Mouse (Mus musculus): Measurements from ENCODE around the gene Zfp277.

Zfp277 gene

GRCm38 (mm10) chr12:40445648-40446449 is at the start of gene Zfp277, which contains the start of gene Dock4:
Gene Zfp277 (minus strand): TSS chr12:40445902.
Gene Dock4 (plus strand): TSS chr12:40445952.
- DNase-seq: peak; percentile 97

DNA sequence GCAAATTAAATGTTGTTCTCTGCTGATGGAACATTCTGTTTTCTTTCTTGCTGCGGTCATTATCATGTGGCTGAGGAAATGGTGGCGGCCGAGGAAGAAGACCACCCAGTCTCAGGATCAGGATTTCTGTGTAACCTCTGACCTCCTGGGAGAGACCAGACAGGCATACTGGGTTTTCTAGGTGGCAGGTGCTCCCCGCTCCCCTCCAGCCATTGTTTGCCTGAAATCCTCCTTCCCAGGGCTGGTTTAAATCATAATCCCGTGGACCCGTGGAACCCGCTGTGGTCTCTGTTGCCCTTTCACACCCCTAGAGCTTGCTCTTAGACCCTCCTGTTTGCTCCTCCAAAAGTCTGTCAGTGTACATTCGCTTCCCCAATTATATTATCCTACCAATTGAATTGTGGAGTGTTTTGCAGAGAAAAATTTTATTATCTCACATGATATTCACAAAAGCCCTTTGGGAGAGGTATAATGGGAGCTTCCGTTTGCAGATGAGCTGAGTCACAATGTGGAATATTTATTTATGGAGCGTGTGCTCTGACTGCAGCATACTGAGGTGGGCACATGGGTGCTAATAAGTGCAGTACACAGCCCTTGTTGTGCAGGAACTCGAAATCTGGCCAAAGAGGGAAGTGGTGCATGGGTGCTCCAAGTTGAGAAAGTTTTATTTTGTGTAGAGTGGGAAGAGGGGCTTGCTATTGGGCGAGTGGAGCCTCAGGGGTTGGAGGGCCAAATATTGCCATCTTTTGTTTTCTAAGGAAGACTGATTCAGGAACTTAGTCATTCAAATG is 40.5 kb upstream of the Zfp277 start:
- no peak for DNase-seq

DNA sequence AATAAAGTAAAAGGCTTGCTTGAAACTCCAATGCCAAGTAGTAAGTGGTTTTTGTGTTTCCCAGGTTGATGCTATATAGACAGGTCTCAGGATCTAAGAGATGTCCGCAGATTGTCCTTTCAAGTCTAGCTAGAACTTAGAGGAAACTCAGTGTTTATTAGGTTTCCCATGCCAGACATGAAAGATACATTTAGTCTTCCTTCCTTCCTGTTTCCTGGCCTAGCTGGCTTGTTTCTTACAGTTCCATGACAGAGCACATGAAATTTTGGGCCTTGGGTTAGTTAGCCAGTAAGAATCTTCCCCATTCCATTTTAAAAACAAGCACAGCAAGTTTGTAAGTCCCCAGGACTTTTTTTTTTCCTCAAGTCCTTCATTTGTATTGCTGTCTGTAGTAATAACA is 39.5 kb upstream of the Zfp277 start:
- no peak for DNase-seq

- no peak for DNase-seq
Observed at GRCm38 (mm10) chr12:40484224-40484623, 38.5 kb upstream of the Zfp277 start.

- DNase-seq: no peak
Observed at GRCm38 (mm10) chr12:40477621-40478452, 32.1 kb upstream of the Zfp277 start.

DNA sequence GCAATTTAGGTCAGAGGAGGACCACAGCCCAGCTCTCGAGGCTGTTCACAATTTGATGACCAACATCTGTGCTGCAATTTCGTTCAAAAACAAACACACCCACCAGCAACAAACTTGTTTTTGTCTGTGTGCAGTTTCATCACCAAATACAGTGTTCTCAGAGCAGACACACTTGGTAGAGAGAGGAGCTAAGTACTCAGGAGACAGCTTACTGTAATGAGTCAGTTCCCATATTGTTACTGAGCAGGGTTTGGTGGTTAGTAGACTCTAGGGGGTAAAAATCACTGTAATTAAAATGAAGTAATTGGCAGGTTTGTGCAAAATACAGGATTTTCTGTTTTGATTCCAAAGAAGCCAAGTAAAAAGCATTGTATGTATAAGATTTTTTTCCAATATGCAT is 28.0 kb upstream of the Zfp277 start:
- no peak for DNase-seq

DNA sequence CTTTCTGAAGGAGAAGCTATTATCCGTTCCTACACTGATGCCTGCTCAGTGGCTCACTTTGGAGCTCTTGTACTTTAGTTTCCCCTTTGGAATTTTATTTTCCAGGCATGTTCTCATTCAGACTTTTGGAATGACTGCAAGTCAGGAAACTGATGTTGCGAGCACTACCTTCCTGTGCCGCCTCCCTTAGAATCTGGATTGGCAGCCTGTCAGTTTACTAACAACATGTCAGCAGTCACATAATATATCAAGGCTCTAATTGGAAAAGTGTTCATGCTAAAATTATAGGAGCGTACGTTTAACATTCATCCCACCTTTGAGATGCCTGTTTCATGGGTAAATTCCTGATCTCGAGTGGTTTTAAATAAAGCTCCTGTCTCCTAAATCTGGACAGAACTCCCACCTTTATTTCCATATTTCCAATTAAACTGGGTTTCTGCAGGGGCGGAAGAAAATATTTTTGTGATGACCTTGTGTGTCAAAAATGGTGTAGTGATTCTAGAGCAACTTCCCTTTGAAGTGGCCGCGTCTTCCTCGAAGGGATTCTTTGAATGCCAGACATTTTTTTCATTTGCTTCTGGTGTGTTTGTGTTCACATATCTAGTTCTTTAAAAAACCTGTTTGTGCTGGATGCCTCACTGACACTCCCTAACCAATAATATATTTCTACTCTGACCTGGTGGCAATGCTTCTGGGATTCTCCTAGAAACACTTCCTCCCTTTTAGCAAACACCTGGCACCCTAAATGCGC is 26.1 kb upstream of the Zfp277 start:
- no peak for DNase-seq

DNA sequence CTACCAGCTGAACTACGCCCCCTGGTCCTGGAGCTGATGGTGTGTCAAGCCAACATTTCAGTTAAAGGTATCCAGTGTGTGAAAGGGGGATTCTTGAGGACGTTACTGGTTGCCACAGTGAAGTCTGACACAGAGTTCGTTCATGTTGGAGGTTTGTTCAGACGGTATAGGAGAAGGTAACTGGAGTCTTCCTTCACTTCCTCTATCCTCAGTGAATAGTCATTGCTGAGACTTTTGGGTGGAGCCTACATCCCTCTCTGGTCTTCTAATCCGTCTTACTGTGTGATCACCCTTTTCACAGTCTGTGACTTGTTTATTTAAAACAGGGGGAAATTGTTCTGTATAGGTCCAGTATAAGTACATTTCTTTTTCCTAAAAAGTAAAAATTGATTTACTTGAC is 23.3 kb upstream of the Zfp277 start:
- no peak for DNase-seq

DNA sequence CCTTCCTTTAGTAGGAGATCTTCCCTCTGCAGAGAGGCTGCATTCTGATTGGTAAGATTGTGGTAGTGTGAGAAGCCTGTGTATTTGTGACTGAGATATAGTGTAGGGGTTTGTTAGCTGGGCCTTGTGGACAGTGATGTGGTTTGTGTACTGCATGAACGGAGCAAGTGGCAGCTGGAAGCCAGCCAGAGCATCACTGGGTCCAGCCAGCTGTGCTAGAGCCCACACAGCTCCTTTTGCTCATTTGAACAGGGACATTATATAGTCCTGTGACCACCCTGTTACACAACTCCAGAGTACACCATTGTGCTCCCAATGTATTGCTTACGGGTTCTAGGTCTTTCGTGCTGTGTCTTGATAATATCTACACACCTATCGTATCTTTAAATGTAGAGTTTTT is 22.5 kb upstream of the Zfp277 start:
- no peak for DNase-seq

GRCm38 (mm10) chr12:40464282-40464681 is 18.6 kb upstream of the Zfp277 start:
- no peak for DNase-seq

- DNase-seq: no peak
Observed at GRCm38 (mm10) chr12:40463828-40464227, 18.1 kb upstream of the Zfp277 start.

GRCm38 (mm10) chr12:40462693-40463235 is 17.1 kb upstream of the Zfp277 start:
- DNase-seq: no peak

- no peak for DNase-seq
Observed at GRCm38 (mm10) chr12:40459673-40460265, 14.1 kb upstream of the Zfp277 start.

- no peak for DNase-seq
Observed at GRCm38 (mm10) chr12:40458977-40459376, 13.3 kb upstream of the Zfp277 start.

DNA sequence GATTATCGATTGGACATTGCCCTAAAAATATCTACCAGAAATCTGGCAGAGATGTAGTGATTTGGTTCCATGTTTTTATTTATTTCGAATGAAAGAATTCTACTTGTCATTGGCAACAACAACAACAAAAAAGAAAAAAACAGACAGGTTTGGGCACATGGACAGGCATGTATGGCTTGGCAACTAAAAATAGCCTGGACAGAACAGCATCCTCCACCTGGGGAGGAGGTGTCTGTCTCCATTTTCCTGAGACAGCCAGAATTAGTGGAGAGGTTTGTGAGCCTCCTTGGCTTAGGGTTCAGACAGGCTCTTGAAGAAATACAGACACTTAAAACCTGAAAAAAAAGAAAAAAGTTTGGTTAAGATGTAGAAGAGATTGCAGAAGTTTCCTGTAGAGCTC is 10.8 kb upstream of the Zfp277 start:
- no peak for DNase-seq

- no peak for DNase-seq
Observed at GRCm38 (mm10) chr12:40449119-40449795, 3.6 kb upstream of the Zfp277 start.

DNA sequence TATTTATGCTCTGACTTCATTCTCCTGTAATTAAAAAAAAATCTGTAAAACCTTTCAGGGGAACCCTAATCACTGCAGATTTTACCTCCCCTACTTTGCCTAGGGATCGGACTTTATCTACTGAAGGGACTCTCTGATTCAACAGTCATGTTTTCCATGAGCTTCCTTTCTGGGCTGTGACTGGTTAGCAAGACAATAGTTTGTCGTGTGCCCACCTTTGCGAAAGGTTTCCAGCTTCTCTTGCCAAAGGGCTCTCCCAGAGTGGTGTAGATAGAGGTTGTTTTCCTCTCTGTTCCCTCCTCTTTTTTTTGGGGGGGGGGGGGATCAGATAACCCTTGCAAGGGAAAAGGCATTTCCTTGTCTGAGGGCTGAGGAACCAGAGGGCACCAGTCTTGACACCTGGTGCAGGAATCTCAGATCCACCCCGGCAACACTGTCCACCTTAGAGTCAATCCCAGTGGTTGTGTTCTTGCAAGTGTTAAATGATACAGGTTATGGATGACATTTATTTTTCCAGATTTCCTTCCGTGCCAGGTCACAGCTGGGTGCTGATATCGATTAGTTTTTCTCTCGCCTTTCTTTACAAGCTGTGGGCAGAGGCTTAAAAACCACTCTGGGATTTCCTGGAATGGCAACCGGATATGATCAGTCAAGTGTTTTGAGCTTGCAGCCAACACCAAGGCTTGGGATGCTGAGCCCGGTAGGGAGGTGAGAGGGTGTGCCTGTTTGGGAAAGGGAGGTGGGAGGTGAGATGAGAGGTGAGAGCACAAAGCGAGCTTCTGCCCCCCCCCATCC is 2.1 kb upstream of the Zfp277 start:
- DNase-seq: no peak

DNA sequence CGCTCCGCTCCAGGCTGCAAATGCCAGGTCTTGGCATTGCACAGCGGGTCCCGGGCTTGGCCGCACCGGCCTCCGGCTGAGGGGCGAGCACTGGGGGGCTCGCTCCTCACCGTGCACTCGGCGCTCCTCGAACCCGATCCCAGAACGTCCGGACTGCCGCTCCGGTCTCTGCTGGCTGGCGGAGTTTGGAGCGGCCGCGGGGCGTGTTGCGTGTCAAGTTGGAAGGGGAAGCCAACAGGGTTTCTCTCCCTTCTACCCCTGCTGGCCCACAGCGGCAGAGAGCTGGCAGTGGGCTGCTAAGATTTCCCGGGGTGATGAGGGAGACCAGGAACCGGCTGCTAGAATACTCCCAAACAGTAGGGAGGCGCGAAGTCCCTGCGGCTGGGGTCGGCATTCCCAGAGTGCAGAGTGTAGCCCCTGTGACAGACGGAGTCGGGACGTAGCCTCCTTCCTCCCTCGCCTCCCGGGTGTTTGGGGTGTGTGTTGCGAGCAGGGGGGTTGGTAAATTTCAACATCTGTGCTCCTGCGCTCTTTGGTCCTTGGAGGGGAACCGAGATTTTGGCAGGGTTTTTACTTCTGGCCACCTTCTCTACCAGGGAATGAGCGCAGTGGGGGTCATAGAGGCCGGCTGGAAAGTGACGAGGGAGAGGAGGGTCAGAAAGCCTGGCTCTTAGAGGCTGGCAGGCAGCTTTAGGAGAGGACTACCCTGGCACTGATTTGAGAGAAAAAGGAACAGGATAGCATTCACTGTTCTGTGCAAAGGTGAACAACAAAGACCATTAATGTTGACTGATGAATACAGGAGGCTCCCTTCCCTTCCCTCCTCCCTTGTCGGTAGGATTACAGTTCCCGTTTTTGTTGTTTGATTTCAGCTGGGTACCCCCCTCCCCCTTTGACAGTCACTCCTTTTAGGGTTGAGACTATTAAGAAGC is 1.0 kb upstream of the Zfp277 start:
- DNase-seq: peak; percentile 15

- peak; percentile 21 for DNase-seq
Observed at GRCm38 (mm10) chr12:40445206-40445605, 496 bp downstream of the Zfp277 start.

Data from liver (tissue).